9 mouse cellular contexts compared by ENCODE assay signal in genomic region chr11:70973947-70974346, GRCm38 (mm10). TPM values are rescaled to one million over a fixed set of nuclear protein-coding genes. Genes with fewer than 3 reads are reported as not detected.
DNase-seq lines count a peak whose midpoint lies in the region; TF ChIP-seq lines count a peak whose summit lies in the region.
"Had no signal": no experiment of that assay in that cellular context is flagged by ENCODE, and none has a peak within 500 bp of the region (broad histone marks: within the 10 kb centered on the region; RNA-seq: fewer than 3 reads in every experiment).

No protein-coding gene starts in this region.

- TF ChIP-seq POLR2A in heart, adult 2 months (IDR thresholded peaks at IDR 0.05; ENCODE audit: insufficient read depth, low read depth, low read length): no peak
- no peak for TF ChIP-seq POLR2A in lung, adult 2 months (IDR thresholded peaks at IDR 0.05; ENCODE audit: borderline replicate concordance, extremely low read depth, low read depth, low read length)

- H3K36me3 ChIP-seq in heart, adult 2 months (ENCODE audit: control insufficient read depth, insufficient read depth, low read length): no peaks in the 10 kb centered on the region

- no peak overlapping the region for H3K4me3 ChIP-seq in heart, adult 2 months
- no peak overlapping the region for H3K4me3 ChIP-seq in lung, adult 2 months (replicated peaks; ENCODE audit: extremely low read depth, low read depth, low read length)

- DNase-seq in heart, adult 2 months: no peak
- DNase-seq in heart, postnatal 14 days: no peak
- peak; percentile 11 for DNase-seq in lung, postnatal 36 days
- DNase-seq in lung, adult 2 months: no peak
- peak; percentile 79 for DNase-seq in R1 (ENCODE audit: low read depth, low spot score)
- DNase-seq in retina, embryonic 14.5 days (ENCODE audit: low spot score): peak; percentile 55
- DNase-seq in right cerebral cortex, postnatal 25 days: no peak
- no peak for DNase-seq in cerebellum, adult 9-10 months
- DNase-seq: cerebellum, adult 18-20 months had no signal

- 73% methylated on average over 4 of the region's 4 CpGs for WGBS in heart, adult 2 months
- 74% methylated on average over 4 of the region's 4 CpGs for WGBS in lung, adult 2 months

- H3K9ac ChIP-seq in heart, adult 2 months (ENCODE audit: low read depth, low read length): no peak overlapping the region

- H3K27ac ChIP-seq in heart, adult 2 months: no peak overlapping the region

- intact Hi-C loops in heart, adult 2 months (cut with DNase I): no loop called here
- intact Hi-C loops in heart, postnatal 14 days (cut with DNase I): no loop called here

- TF ChIP-seq CTCF in heart, adult 2 months (IDR thresholded peaks at IDR 0.05): peak; percentile 38
- TF ChIP-seq CTCF in lung, adult 2 months (IDR thresholded peaks at IDR 0.05; ENCODE audit: insufficient read depth, low read length): no peak

- H3K27me3 ChIP-seq in heart, adult 2 months (ENCODE audit: control insufficient read depth, insufficient read depth, low read length): no peaks in the 10 kb centered on the region

- peaks cover 6% of the 10 kb centered on the region for H3K4me1 ChIP-seq in heart, adult 2 months (ENCODE audit: control insufficient read depth, insufficient read depth, low read length)
- H3K4me1 ChIP-seq in lung, adult 2 months (ENCODE audit: control insufficient read depth, insufficient read depth, low read length): peaks cover 4% of the 10 kb centered on the region; the same call in 1 of the 2 replicates

- TF ChIP-seq EP300 in heart, adult 2 months (IDR thresholded peaks at IDR 0.05; ENCODE audit: insufficient read depth, low read depth, low read length): no peak

- peaks cover 2% of the 10 kb centered on the region; the same call in 1 of the 2 replicates for H3K79me2 ChIP-seq in heart, adult 2 months (replicated peaks; ENCODE audit: control insufficient read depth, insufficient read depth, low read length)

RNA-seq across cellular contexts. Expression of gene Rpain, which starts 3.9 kb away (rescaled TPM):
- total RNA-seq in heart, adult 2 months (2021): 10 to 100 TPM; 13.8 to 16.3 TPM
- 14.8 and 28.1 TPM in 2 replicates for polyA plus RNA-seq in heart, adult 2 months (2012; rRNA removed)
- 10 to 100 TPM; 17.4 to 18.1 TPM for total RNA-seq in heart, postnatal 14 days (2021)
- 25.6 and 42.6 TPM in 2 replicates for polyA plus RNA-seq in lung, adult 2 months (2012; rRNA removed)

RNA-seq across cellular contexts. Expression of gene Nup88, which starts 4.2 kb away (rescaled TPM):
- total RNA-seq in heart, adult 2 months (2021): 10 to 100 TPM; 47.3 TPM
- 24.4 and 42.4 TPM in 2 replicates for polyA plus RNA-seq in heart, adult 2 months (2012; rRNA removed)
- total RNA-seq in heart, postnatal 14 days (2021): 10 to 100 TPM; 46.8 to 49.6 TPM
- polyA plus RNA-seq in lung, adult 2 months (2012; rRNA removed): 20.4 and 26.8 TPM in 2 replicates

RNA-seq across cellular contexts. Expression of gene C1qbp, which starts 8.9 kb away (rescaled TPM):
- total RNA-seq in heart, adult 2 months (2021): 100 to 1,000 TPM; 195 to 216 TPM
- polyA plus RNA-seq in heart, adult 2 months (2012; rRNA removed): 99.0 and 122 TPM in 2 replicates
- total RNA-seq in heart, postnatal 14 days (2021): 100 to 1,000 TPM; 202 to 214 TPM
- 50.9 and 94.1 TPM in 2 replicates for polyA plus RNA-seq in lung, adult 2 months (2012; rRNA removed)

RNA-seq across cellular contexts. Expression of gene Dhx33, which starts 30.3 kb away (rescaled TPM):
- total RNA-seq in heart, adult 2 months (2021): 10 to 100 TPM in 1 of 2 experiments, 1 to 10 TPM in 1; 8.5 to 10.2 TPM
- 12.9 and 18.9 TPM in 2 replicates for polyA plus RNA-seq in heart, adult 2 months (2012; rRNA removed)
- total RNA-seq in heart, postnatal 14 days (2021): 10 to 100 TPM; 10.7 to 11.6 TPM
- 16.3 and 20.5 TPM in 2 replicates for polyA plus RNA-seq in lung, adult 2 months (2012; rRNA removed)

RNA-seq across cellular contexts. Expression of gene Mis12, which starts 45.5 kb away (rescaled TPM):
- total RNA-seq in heart, adult 2 months (2021): 1 to 10 TPM; 7.5 to 9.2 TPM
- polyA plus RNA-seq in heart, adult 2 months (2012; rRNA removed): 3.4 and 4.5 TPM in 2 replicates
- 10 to 100 TPM in 1 of 2 experiments, 1 to 10 TPM in 1; 7.1 to 10.6 TPM for total RNA-seq in heart, postnatal 14 days (2021)
- polyA plus RNA-seq in lung, adult 2 months (2012; rRNA removed): 3.2 and 5.1 TPM in 2 replicates

Comparison
In these comparisons a context has a peak if more than half of its experiments do, and no peak if none do; other contexts are left out.
1. DNase-seq: peak in lung, postnatal 36 days (single experiment), R1 (single experiment) and retina, embryonic 14.5 days (single experiment); none in heart, adult 2 months (0 of 2), heart, postnatal 14 days (0 of 2), lung, adult 2 months (single experiment), right cerebral cortex, postnatal 25 days (single experiment) and cerebellum, adult 9-10 months (single experiment).